Mouse (Mus musculus): ENCODE measurements around the gene Rab40c. TPM values are rescaled to one million over a fixed set of nuclear protein-coding genes. Genes with fewer than 3 reads are reported as not detected.

Rab40c gene
- total RNA-seq, 2 experiments from 2014 or later = 17.0 to 17.4 TPM

DNA sequence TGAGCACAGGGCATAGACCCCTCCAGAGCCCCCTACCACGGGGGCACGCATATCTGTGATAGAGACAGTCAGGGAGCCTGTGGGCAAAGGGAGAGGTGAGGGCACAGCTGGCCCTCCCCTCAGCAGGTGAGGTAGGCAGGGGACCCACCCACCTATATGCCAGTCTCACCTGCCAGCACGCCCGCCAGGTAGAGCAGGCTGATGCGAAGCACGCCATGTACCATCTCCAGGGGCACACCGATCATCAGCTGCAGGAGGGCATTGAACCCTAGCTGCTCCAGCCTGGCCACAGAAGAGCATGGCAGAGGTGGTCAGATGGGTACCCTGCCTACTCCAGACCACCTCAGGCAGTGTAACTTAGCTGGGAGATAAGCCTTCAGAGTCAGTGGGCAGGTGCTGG, 84.2 kb downstream of the Rab40c start:
- no peak for DNase-seq (ENCODE audit: low spot score)
- intact Hi-C loops (cut with DNase I) = no loop called here

DNA sequence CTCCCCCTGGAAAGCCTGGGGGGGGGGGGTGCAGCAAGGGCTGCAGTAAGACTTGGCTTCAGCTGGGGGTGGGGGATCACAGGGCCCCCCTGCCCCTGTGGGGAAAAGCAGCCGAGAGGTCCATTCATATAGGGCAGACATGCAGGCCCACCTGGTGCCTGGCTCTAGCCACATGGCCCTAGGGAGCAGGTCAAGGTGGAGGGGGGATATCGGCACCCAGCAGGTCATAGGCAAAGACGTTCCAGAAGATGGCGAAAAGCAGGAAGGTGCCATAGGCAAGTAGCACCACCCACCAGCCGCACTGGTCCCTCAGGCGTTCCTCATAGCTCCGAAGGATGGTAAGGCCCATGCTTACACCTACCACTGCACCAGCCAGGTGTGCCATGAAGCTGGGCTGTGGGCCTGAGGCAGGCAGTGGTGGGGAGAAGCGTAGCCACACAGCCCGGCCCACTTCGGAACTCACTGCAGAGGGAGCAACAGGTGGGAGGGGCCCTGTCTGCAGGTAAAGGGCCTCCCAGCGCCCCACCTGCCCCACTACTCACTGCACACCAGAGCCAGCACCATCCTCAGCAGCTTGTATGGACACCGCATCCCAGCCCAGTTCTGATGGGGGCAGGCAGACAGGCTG, 84.8 kb downstream of the Rab40c start:
- DNase-seq (ENCODE audit: low spot score) = no peak
- intact Hi-C loops (cut with DNase I) = loop anchor here (5.0 kb wide), 1 partner anchor 33 kb away; the partner anchor contains the start of gene Mcrip2

DNA sequence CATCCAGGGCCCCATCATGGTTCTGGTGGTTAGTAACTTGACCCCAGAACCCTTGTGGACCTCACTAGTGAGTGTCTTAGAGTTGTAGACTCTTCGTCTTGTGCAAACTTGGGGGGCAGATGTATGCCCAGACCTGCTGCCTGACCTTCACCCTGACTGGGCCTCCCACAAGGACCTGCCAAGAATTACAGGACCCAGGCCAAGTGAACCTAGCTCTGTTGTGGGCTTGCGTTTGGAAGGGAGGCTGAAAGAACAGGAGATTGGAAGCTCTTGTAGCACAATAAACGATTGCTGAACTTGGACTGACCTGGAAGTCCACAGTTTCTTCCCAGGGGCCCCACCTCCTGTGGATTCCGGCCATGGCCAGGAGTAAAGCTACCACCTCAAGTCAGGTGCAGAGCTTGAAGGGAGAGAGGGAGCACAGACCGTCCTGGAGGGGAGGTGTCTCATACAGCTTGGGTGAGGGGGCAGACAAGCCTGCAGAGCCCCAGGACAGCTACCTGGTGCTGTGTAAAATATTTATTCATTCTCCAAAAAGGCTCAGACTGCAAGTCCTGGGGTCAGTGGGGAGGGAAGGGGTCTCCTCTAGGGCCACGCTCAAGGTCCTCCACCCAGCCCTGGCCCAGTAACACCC, 85.4 kb downstream of the Rab40c start:
- intact Hi-C loops (cut with DNase I) = loop anchor here (5.0 kb wide), 1 partner anchor 33 kb away; the partner anchor contains the start of gene Mcrip2
- DNase-seq (ENCODE audit: low spot score) = no peak

DNA sequence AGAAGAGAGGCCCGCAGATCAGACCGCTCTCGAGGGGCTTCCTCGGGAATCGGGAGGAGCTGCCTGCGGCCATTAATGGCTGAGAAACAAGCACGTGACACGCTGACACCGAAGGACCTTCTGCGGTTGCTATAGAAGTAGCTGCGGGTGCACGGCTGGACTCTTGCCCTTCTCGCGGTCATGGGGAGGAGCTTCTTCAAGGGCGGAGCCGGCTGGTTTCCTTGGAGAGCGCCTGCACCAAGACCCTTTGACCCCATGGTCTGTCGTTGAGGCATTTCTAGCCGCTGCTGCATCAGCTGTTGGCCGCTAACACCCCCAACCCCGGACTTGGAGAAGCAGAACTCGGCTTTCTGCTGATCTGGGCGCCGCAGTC, 86.2 kb downstream of the Rab40c start, which contains the start of gene Stub1:
Gene Stub1, minus strand, starts transcription at position 114 of the 373 bp plus-strand sequence.
- peak; percentile 88 for DNase-seq (ENCODE audit: low spot score)
- intact Hi-C loops (cut with DNase I) = loop anchor here (5.0 kb wide), 1 partner anchor 34 kb away; the partner anchor contains the start of gene Mcrip2

DNA sequence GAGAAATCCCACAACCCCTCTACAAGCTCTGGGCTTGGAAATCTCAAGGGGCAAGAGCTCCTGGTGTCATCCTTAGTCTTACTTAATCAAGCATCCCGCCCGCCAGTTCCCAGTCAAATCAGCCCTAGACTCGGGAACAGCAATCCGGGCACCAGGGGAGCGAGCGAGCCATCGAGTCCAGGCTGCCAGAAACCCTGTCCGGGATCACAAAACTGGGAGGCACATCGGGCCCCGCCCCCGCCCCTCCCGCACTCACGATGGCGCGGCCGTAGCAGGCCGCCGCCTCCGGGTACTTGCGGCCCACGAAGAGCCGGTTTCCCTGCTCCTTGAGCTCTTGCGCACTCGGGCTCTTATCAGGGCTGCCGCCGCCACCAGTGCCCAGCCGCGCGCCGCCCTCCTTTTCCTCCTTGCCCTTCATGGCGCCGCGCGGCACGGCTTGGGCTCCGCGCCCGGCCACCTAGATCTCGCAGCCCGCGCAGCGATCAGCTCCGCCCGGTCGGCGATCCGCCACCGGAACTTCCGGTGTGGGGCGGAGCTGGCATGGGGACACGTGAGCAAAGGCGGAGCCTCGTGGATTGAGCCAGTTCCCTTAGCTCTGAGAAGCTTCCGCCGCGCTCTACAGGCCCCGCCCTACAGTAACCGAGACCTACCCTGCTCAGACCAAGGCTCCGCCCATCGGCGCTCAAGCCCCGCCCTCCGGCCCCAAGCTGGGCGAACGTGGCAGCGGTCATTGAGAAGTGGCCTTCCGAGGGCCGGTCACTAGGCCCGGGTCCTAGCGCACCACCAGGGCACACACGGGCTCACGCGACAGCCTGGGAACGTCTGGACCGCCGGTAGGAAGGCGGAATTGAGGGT, 86.9 kb downstream of the Rab40c start:
- DNase-seq (ENCODE audit: low spot score) = peak; percentile 99
- intact Hi-C loops (cut with DNase I) = loop anchor here (5.0 kb wide), 1 partner anchor 35 kb away; the partner anchor contains the start of gene Mcrip2

Other genes with a start within 250 kb of the Rab40c start
- under 1 TPM in 1 of 2 experiments, not detected in 1; 0.70 TPM for gene Gng13, start 202.6 kb downstream of the Rab40c start, total RNA-seq (2021)
- 1 to 10 TPM; 1.6 to 1.9 TPM for gene Chtf18, start 192.3 kb downstream of the Rab40c start, total RNA-seq (2021)
- gene Rpusd1, start 192.1 kb downstream of the Rab40c start, total RNA-seq (2021) = 1 to 10 TPM; 5.3 to 5.6 TPM
- not detected for gene Mslnl, start 183.7 kb downstream of the Rab40c start, total RNA-seq (2021)
- gene Msln, start 165.3 kb downstream of the Rab40c start, total RNA-seq (2021) = 10 to 100 TPM; 21.2 to 28.5 TPM
- 10 to 100 TPM; 44.8 to 48.2 TPM for gene Narfl, start 146.0 kb downstream of the Rab40c start, total RNA-seq (2021)
- 1 to 10 TPM; 5.5 to 9.1 TPM for gene Haghl, start 134.1 kb downstream of the Rab40c start, total RNA-seq (2021)
- gene Ccdc78, start 133.1 kb downstream of the Rab40c start, total RNA-seq (2021) = not detected
- gene Fam173a, start 126.8 kb downstream of the Rab40c start, total RNA-seq (2021) = 10 to 100 TPM; 35.4 to 36.0 TPM
- gene AC134908.4, start 124.1 kb downstream of the Rab40c start, total RNA-seq (2021) = under 1 TPM in 1 of 2 experiments, not detected in 1; 0.53 TPM
- 10 to 100 TPM; 74.4 to 75.1 TPM for gene Metrn, start 122.6 kb downstream of the Rab40c start, total RNA-seq (2021)
- gene Fbxl16, start 110.6 kb downstream of the Rab40c start, total RNA-seq (2021) = 1 to 10 TPM; 1.2 to 1.3 TPM
- 10 to 100 TPM; 10.2 to 10.6 TPM for gene Wdr24, start 96.1 kb downstream of the Rab40c start, total RNA-seq (2021)
- 10 to 100 TPM; 35.5 to 36.6 TPM for gene Jmjd8, start 90.9 kb downstream of the Rab40c start, total RNA-seq (2021)
- gene Stub1, start 86.3 kb downstream of the Rab40c start, total RNA-seq (2021) = 100 to 1,000 TPM; 114 to 117 TPM
- 1 to 10 TPM; 1.2 to 2.2 TPM for gene Rhbdl1, start 82.4 kb downstream of the Rab40c start, total RNA-seq (2021)
- 1 to 10 TPM; 2.8 to 3.6 TPM for gene Gm20683, start 78.0 kb downstream of the Rab40c start, total RNA-seq (2021)
- 100 to 1,000 TPM; 120 to 125 TPM for gene Rhot2, start 74.9 kb downstream of the Rab40c start, total RNA-seq (2021)
- 1 to 10 TPM; 2.8 to 2.9 TPM for gene Wdr90, start 58.2 kb downstream of the Rab40c start, total RNA-seq (2021)
- gene Mcrip2, start 51.0 kb downstream of the Rab40c start, total RNA-seq (2021) = 100 to 1,000 TPM; 261 to 270 TPM
- gene Mettl26, start 44.7 kb downstream of the Rab40c start, total RNA-seq (2021) = 10 to 100 TPM; 13.6 to 14.4 TPM
- gene Wfikkn1, start 38.9 kb downstream of the Rab40c start, total RNA-seq (2021) = under 1 TPM; 0.45 to 0.75 TPM
- 10 to 100 TPM; 49.0 to 55.6 TPM for gene Pigq, start 25.2 kb upstream of the Rab40c start, total RNA-seq (2021)
- gene Nhlrc4, start 25.2 kb upstream of the Rab40c start, total RNA-seq (2021) = not detected
- under 1 TPM; 0.17 to 0.18 TPM for gene A930017K11Rik, start 32.8 kb upstream of the Rab40c start, total RNA-seq (2021)
- gene Capn15, start 66.1 kb upstream of the Rab40c start, total RNA-seq (2021) = 1 to 10 TPM; 7.1 to 7.8 TPM
- 10 to 100 TPM; 28.0 to 30.2 TPM for gene Rab11fip3, start 149.8 kb upstream of the Rab40c start, total RNA-seq (2021)
- 10 to 100 TPM; 11.0 to 11.7 TPM for gene Decr2, start 170.6 kb upstream of the Rab40c start, total RNA-seq (2021)
- 1 to 10 TPM; 3.2 to 3.6 TPM for gene Nme4, start 175.9 kb upstream of the Rab40c start, total RNA-seq (2021)
- gene Tmem8, start 193.6 kb upstream of the Rab40c start, total RNA-seq (2021) = 1 to 10 TPM; 2.5 to 3.1 TPM
- 100 to 1,000 TPM; 130 to 133 TPM for gene Mrpl28, start 203.8 kb upstream of the Rab40c start, total RNA-seq (2021)
- 10 to 100 TPM; 14.0 to 16.0 TPM for gene Axin1, start 219.0 kb upstream of the Rab40c start, total RNA-seq (2021)